Mouse (Mus musculus) hindbrain, postnatal 0 days (tissue): ENCODE measurements at regions not wholly inside any gene's neighbourhood (a gene's known extent, or its start where the extent isn't known, plus 50 kb on each side); places are given as distances from the start of the nearest gene placed in this dataset.

Source experiments
- ATAC-seq: fragments of 200-750 bp; cut with Nextera tagmentation; 2 replicates; pipeline ENCODE4 v1.8.0; 2017; ENCODE audit warnings: mild to moderate bottlenecking, moderate TSS enrichment, moderate library complexity
- DNase-seq: peaks from one replicate; pipeline ENCODE4 v3.0.0-alpha.2; 2015; ENCODE audit warnings: low spot score
- H3K27ac ChIP-seq: fragments of 300-500 bp; sonication (generic); 2 replicates; pipeline ENCODE4 v1.5.1; 2014; ENCODE audit warnings: mild to moderate bottlenecking
- H3K27me3 ChIP-seq: fragments of 300-500 bp; sonication (generic); 2 replicates; pipeline ENCODE4 v1.6.1; 2014; ENCODE audit warnings: low read length, mixed read lengths; ENCODE audit not compliant: insufficient read depth
- H3K36me3 ChIP-seq: fragments of 300-500 bp; sonication (generic); 2 replicates; pipeline ENCODE4 v1.6.1; 2014; ENCODE audit warnings: low read length, mixed read lengths; ENCODE audit not compliant: insufficient read depth
- H3K4me1 ChIP-seq: fragments of 300-500 bp; sonication (generic); 2 replicates; pipeline ENCODE4 v1.6.1; 2014; ENCODE audit warnings: antibody characterized with exemption, low read length, mixed read lengths; ENCODE audit not compliant: insufficient read depth
- H3K4me2 ChIP-seq: fragments of 300-500 bp; sonication (generic); 2 replicates; pipeline ENCODE4 v1.6.1; 2014; ENCODE audit warnings: low read depth, mild to moderate bottlenecking, low read length, moderate library complexity, mixed read lengths
- H3K4me3 ChIP-seq: fragments of 300-500 bp; sonication (generic); 2 replicates; pipeline ENCODE4 v1.5.1; 2014; ENCODE audit warnings: low read length
- H3K9ac ChIP-seq: fragments of 300-500 bp; sonication (generic); replicated peaks from 2 replicates; pipeline ENCODE4 v1.6.1; 2014; ENCODE audit warnings: mild to moderate bottlenecking, low read length, moderate library complexity, mixed read lengths
- H3K9me3 ChIP-seq: fragments of 300-500 bp; sonication (generic); 2 replicates; pipeline ENCODE4 v1.6.1; 2016; ENCODE audit warnings: low read length, mixed read lengths
- CTCF ChIP-seq: IDR thresholded peaks from 2 replicates; pipeline ENCODE4 v1.5.1; 2016; ENCODE audit warnings: antibody characterized with exemption, control low read depth, low read depth
- WGBS: fragments of 180-500 bp; shearing (Covaris S2); extraction: QIAGEN DNeasy Blood & Tissue Kit; methylation state at CpG from one replicate; pipeline ENCODE4 v1.1.7; 2014; 5-methylcytosine and 5-hydroxymethylcytosine counted together

GRCm38 (mm10) chr17:44336842-44337241 is 148.5 kb downstream of the Clic5 start:
- no peak for ATAC-seq
- Histone ChIP-seq H3K36me3 (no peaks in the 10 kb centered on the region), H3K4me3 (no peak overlapping the region), H3K27me3 (no peaks in the 10 kb centered on the region), H3K9me3 (no peaks in the 10 kb centered on the region), H3K4me2 (no peak overlapping the region), H3K27ac (no peak overlapping the region), H3K9ac (no peak overlapping the region), H3K4me1 (no peaks in the 10 kb centered on the region)
- no peak for TF ChIP-seq CTCF
- 47% methylated on average over 6 of the region's 6 CpGs for WGBS
- DNase-seq: no peak

GRCm38 (mm10) chr17:44337253-44337652 is 148.9 kb downstream of the Clic5 start:
- no peak for ATAC-seq
- Histone ChIP-seq H3K9ac (no peak overlapping the region), H3K36me3 (no peaks in the 10 kb centered on the region), H3K27me3 (no peaks in the 10 kb centered on the region), H3K9me3 (no peaks in the 10 kb centered on the region), H3K4me1 (no peaks in the 10 kb centered on the region), H3K4me3 (no peak overlapping the region), H3K27ac (no peak overlapping the region), H3K4me2 (no peak overlapping the region)
- TF ChIP-seq CTCF: no peak
- WGBS: 90% methylated on average over 5 of the region's 5 CpGs
- DNase-seq: no peak

GRCm38 (mm10) chr17:44344542-44344941 is 156.2 kb downstream of the Clic5 start:
- Histone ChIP-seq H3K9ac (no peak overlapping the region), H3K27ac (no peak overlapping the region), H3K4me2 (no peak overlapping the region), H3K9me3 (no peaks in the 10 kb centered on the region), H3K4me3 (no peak overlapping the region), H3K4me1 (no peaks in the 10 kb centered on the region), H3K36me3 (no peaks in the 10 kb centered on the region), H3K27me3 (no peaks in the 10 kb centered on the region)
- no peak for TF ChIP-seq CTCF
- ATAC-seq: no peak
- 96% methylated on average over 2 of the region's 2 CpGs for WGBS
- DNase-seq: no peak

- Histone ChIP-seq H3K4me1 (no peaks in the 10 kb centered on the region), H3K27ac (no peak overlapping the region), H3K36me3 (no peaks in the 10 kb centered on the region), H3K4me2 (no peak overlapping the region), H3K27me3 (no peaks in the 10 kb centered on the region), H3K9ac (no peak overlapping the region), H3K9me3 (no peaks in the 10 kb centered on the region), H3K4me3 (no peak overlapping the region)
- ATAC-seq (no peak), DNase-seq (no peak)
- no peak for TF ChIP-seq CTCF
- WGBS: 87% methylated on average over 2 of the region's 2 CpGs
These were observed 157.0 kb downstream of the Clic5 start for GRCm38 (mm10) chr17:44345374-44345773.

GRCm38 (mm10) chr17:44350201-44350948 is 162.0 kb downstream of the Clic5 start:
- no peaks in the 10 kb centered on the region for H3K4me1 ChIP-seq
- 64% methylated on average over 20 of the region's 20 CpGs for WGBS
- no peak overlapping the region for H3K27ac ChIP-seq
- ATAC-seq (peak; percentile 56; the same call in 1 of the 2 replicates), DNase-seq (no peak)
- no peaks in the 10 kb centered on the region for H3K36me3 ChIP-seq
- TF ChIP-seq CTCF: no peak
- no peak overlapping the region for H3K9ac ChIP-seq
- H3K4me3 ChIP-seq: no peak overlapping the region
- H3K4me2 ChIP-seq: no peak overlapping the region
- H3K9me3 ChIP-seq: no peaks in the 10 kb centered on the region
- no peaks in the 10 kb centered on the region for H3K27me3 ChIP-seq

GRCm38 (mm10) chr17:44350949-44351244 is 162.5 kb downstream of the Clic5 start:
- Histone ChIP-seq H3K9ac (no peak overlapping the region), H3K36me3 (no peaks in the 10 kb centered on the region), H3K4me2 (no peak overlapping the region), H3K4me1 (no peaks in the 10 kb centered on the region), H3K4me3 (no peak overlapping the region), H3K27me3 (no peaks in the 10 kb centered on the region), H3K9me3 (no peaks in the 10 kb centered on the region), H3K27ac (no peak overlapping the region)
- WGBS: 72% methylated on average over 4 of the region's 4 CpGs
- no peak for TF ChIP-seq CTCF
- DNase-seq: no peak
- ATAC-seq: peak; percentile 18; the same call in 1 of the 2 replicates

GRCm38 (mm10) chr17:44351499-44352117 is 163.2 kb downstream of the Clic5 start:
- DNase-seq (peak; percentile 40), ATAC-seq (peak; percentile 47)
- H3K27ac ChIP-seq: no peak overlapping the region
- 16% methylated on average over 13 of the region's 13 CpGs for WGBS
- no peak overlapping the region for H3K9ac ChIP-seq
- peak overlapping the region; percentile 28; the same call in 1 of the 2 replicates for H3K4me2 ChIP-seq
- no peak overlapping the region for H3K4me3 ChIP-seq
- no peaks in the 10 kb centered on the region for H3K9me3 ChIP-seq
- no peaks in the 10 kb centered on the region for H3K36me3 ChIP-seq
- peak; percentile 33 for TF ChIP-seq CTCF
- H3K4me1 ChIP-seq: no peaks in the 10 kb centered on the region
- H3K27me3 ChIP-seq: no peaks in the 10 kb centered on the region
